Mouse (Mus musculus) testis, adult 2 months (tissue): ENCODE results near the gene Kif16b.

Source experiments
- CTCF ChIP-seq: fragments of 200-500 bp; IDR thresholded peaks from 2 replicates; pipeline ENCODE4 v1.5.1; 2012; ENCODE audit warnings: low read depth, mild to moderate bottlenecking, inconsistent platforms, low read length, moderate library complexity; ENCODE audit not compliant: control insufficient read depth, insufficient read depth, insufficient replicate concordance
- POLR2A ChIP-seq: fragments of 200-500 bp; IDR thresholded peaks from 2 replicates; pipeline ENCODE4 v1.6.1; 2012; ENCODE audit warnings: low read depth, mild to moderate bottlenecking, inconsistent platforms, low read length, moderate library complexity; ENCODE audit not compliant: control insufficient read depth

GRCm38 (mm10) chr2:142612359-142612953 is 288.9 kb downstream of the Kif16b start:
- TF ChIP-seq CTCF (no peak), POLR2A (no peak)
